ENCODE assay signal across 23 mouse cellular contexts in genomic region chr2:112238006-112238405, GRCm38 (mm10). TPM values are rescaled to one million over a fixed set of nuclear protein-coding genes. Genes with fewer than 3 reads are reported as not detected.
DNase-seq lines count a peak whose midpoint lies in the region; ATAC-seq and TF ChIP-seq lines count a peak whose summit lies in the region.
"Had no signal": no experiment of that assay in that cellular context is flagged by ENCODE, and none has a peak within 500 bp of the region (broad histone marks: within the 10 kb centered on the region; RNA-seq: fewer than 3 reads in every experiment).

No protein-coding gene starts in this region.

- TF ChIP-seq RAD21 in MEL (IDR thresholded peaks at IDR 0.05; ENCODE audit: low read depth, low read length) = no peak

- no peaks in the 10 kb centered on the region; the same call in 1 of the 2 replicates for H3K27me3 ChIP-seq in heart, embryonic 13.5 days (replicated peaks)
- H3K27me3 ChIP-seq in liver, embryonic 13.5 days = peaks cover 16% of the 10 kb centered on the region
- H3K27me3 ChIP-seq in liver, postnatal 0 days (ENCODE audit: insufficient read depth, low read length) = peaks cover 5% of the 10 kb centered on the region; the same call in 1 of the 2 replicates
- peaks cover 0 to 8% of the 10 kb centered on the region in 2 experiments; a peak in 1 of 4 replicates for H3K27me3 ChIP-seq in MEL (ENCODE audit: control insufficient read depth in 1 of 2, insufficient read depth in 2 of 2, low read length in 2 of 2)
- no peaks in the 10 kb centered on the region for H3K27me3 ChIP-seq in stomach, embryonic 15.5 days (replicated peaks)
- H3K27me3 ChIP-seq: liver, embryonic 12.5 days had no signal

- ATAC-seq in heart, embryonic 13.5 days (ENCODE audit: extremely low read depth, insufficient number of reproducible peaks, low FRiP score, low TSS enrichment) = no peak
- ATAC-seq in liver, embryonic 13.5 days (ENCODE audit: low read depth) = no peak
- ATAC-seq in liver, postnatal 0 days = no peak
- no peak; the same call in 1 of the 2 replicates for ATAC-seq in stomach, embryonic 15.5 days (ENCODE audit: insufficient read depth, low FRiP score, low read depth)
- ATAC-seq: activated CD4-positive, CD25-positive, alpha-beta regulatory T cell, adult 4 months; hindbrain, postnatal 0 days; liver, embryonic 12.5 days had no signal

- no peak for TF ChIP-seq EP300 in liver, postnatal 0 days (IDR thresholded peaks at IDR 0.05; ENCODE audit: low read depth)
- TF ChIP-seq EP300 in MEL (IDR thresholded peaks at IDR 0.05; ENCODE audit: low read depth in 1 of 2, low read length in 2 of 2) = no peak

- 2% methylated on average over 4 of the region's 4 CpGs for WGBS in heart, embryonic 13.5 days
- 13% methylated on average over 4 of the region's 4 CpGs for WGBS in liver, embryonic 13.5 days (ENCODE audit: insufficient replicate concordance)
- WGBS in liver, postnatal 0 days (ENCODE audit: insufficient replicate concordance) = 13% methylated on average over 4 of the region's 4 CpGs
- 9% methylated on average over 4 of the region's 4 CpGs for WGBS in stomach, embryonic 15.5 days

- H3K4me3 ChIP-seq in heart, embryonic 13.5 days = no peak overlapping the region
- no peak overlapping the region for H3K4me3 ChIP-seq in liver, embryonic 13.5 days (replicated peaks)
- H3K4me3 ChIP-seq in liver, postnatal 0 days (ENCODE audit: low read depth, low read length) = no peak overlapping the region
- peak overlapping the region; percentile 6 to 34; a peak in 3 of 4 replicates for H3K4me3 ChIP-seq in MEL (ENCODE audit: control insufficient read depth in 1 of 2, insufficient read depth in 1 of 2, low read depth in 2 of 2, low read length in 2 of 2)
- H3K4me3 ChIP-seq in stomach, embryonic 15.5 days (replicated peaks) = no peak overlapping the region

- H3K27ac ChIP-seq in heart, embryonic 13.5 days (replicated peaks) = no peak overlapping the region
- no peak overlapping the region for H3K27ac ChIP-seq in liver, embryonic 13.5 days
- H3K27ac ChIP-seq in liver, postnatal 0 days (ENCODE audit: low read depth) = no peak overlapping the region
- no peak overlapping the region for H3K27ac ChIP-seq in MEL (ENCODE audit: control insufficient read depth, low read depth, low read length)
- peak overlapping the region; percentile 44; the same call in 1 of the 2 replicates for H3K27ac ChIP-seq in stomach, embryonic 15.5 days
- H3K27ac ChIP-seq: gastrocnemius, adult 2 months; hindbrain, postnatal 0 days; liver, embryonic 12.5 days had no signal

- DNase-seq in heart, adult 9 months (ENCODE audit: low spot score in 2 of 2) = no peak
- DNase-seq in liver, embryonic 13.5 days = no peak
- DNase-seq in liver, postnatal 0 days = no peak
- DNase-seq in MEL (ENCODE audit: low read depth, low spot score) = peak; percentile 65
- no peak for DNase-seq in spleen, postnatal 4 days (ENCODE audit: low spot score in 2 of 2)
- no peak for DNase-seq in ovary, postnatal 14 days (ENCODE audit: low spot score)
- DNase-seq: adrenal gland, postnatal 25 days; cerebellum, adult 2 months; gastrocnemius, adult 2 months; heart, postnatal 10 days; left cerebral cortex, postnatal 4 days; lung, postnatal 10 days; right cerebral cortex, postnatal 4 days had no signal

- peaks cover 9% of the 10 kb centered on the region for H3K79me2 ChIP-seq in MEL (ENCODE audit: control insufficient read depth, insufficient read depth, low read length, poor library complexity)

- H3K9ac ChIP-seq in heart, embryonic 13.5 days = no peak overlapping the region
- H3K9ac ChIP-seq in liver, embryonic 13.5 days = no peak overlapping the region
- H3K9ac ChIP-seq in liver, postnatal 0 days (replicated peaks) = no peak overlapping the region
- no peak overlapping the region for H3K9ac ChIP-seq in MEL (ENCODE audit: control insufficient read depth, low read depth, low read length, poor library complexity, severe bottlenecking)
- no peak overlapping the region for H3K9ac ChIP-seq in stomach, embryonic 15.5 days
- H3K9ac ChIP-seq: liver, embryonic 12.5 days had no signal

- H3K36me3 ChIP-seq in heart, embryonic 13.5 days = peaks cover 6% of the 10 kb centered on the region; the same call in 1 of the 2 replicates
- no peaks in the 10 kb centered on the region for H3K36me3 ChIP-seq in liver, embryonic 13.5 days
- no peaks in the 10 kb centered on the region for H3K36me3 ChIP-seq in liver, postnatal 0 days (replicated peaks; ENCODE audit: insufficient read depth, low read length)
- peaks cover 0 to 3% of the 10 kb centered on the region in 2 experiments; a peak in 1 of 4 replicates for H3K36me3 ChIP-seq in MEL (ENCODE audit: control insufficient read depth in 1 of 2, insufficient read depth in 2 of 2, low read length in 2 of 2)
- no peaks in the 10 kb centered on the region for H3K36me3 ChIP-seq in stomach, embryonic 15.5 days
- H3K36me3 ChIP-seq: liver, embryonic 12.5 days had no signal

- H3K4me2 ChIP-seq in heart, embryonic 13.5 days = 0 out of 2 replicates have a peak overlapping the region, but pooled peaks have one; percentile 97
- H3K4me2 ChIP-seq in liver, embryonic 13.5 days = 0 out of 2 replicates have a peak overlapping the region, but pooled peaks have one; percentile 91
- no peak overlapping the region for H3K4me2 ChIP-seq in liver, postnatal 0 days (ENCODE audit: low read depth, low read length)
- H3K4me2 ChIP-seq in stomach, embryonic 15.5 days = no peak overlapping the region

- no peaks in the 10 kb centered on the region for H3K9me3 ChIP-seq in heart, embryonic 13.5 days
- no peaks in the 10 kb centered on the region for H3K9me3 ChIP-seq in liver, embryonic 13.5 days (replicated peaks)
- no peaks in the 10 kb centered on the region for H3K9me3 ChIP-seq in liver, postnatal 0 days (ENCODE audit: low read length)
- H3K9me3 ChIP-seq in MEL (replicated peaks; ENCODE audit: insufficient read depth, low read length) = no peaks in the 10 kb centered on the region
- no peaks in the 10 kb centered on the region for H3K9me3 ChIP-seq in stomach, embryonic 15.5 days
- H3K9me3 ChIP-seq: liver, embryonic 12.5 days had no signal

- H3K4me1 ChIP-seq in heart, embryonic 13.5 days = peaks cover 18% of the 10 kb centered on the region
- H3K4me1 ChIP-seq in liver, embryonic 13.5 days (replicated peaks) = peaks cover 24% of the 10 kb centered on the region
- peaks cover 16% of the 10 kb centered on the region for H3K4me1 ChIP-seq in liver, postnatal 0 days (ENCODE audit: insufficient read depth)
- H3K4me1 ChIP-seq in MEL (ENCODE audit: control insufficient read depth in 1 of 2, insufficient read depth in 2 of 2, low read length in 2 of 2) = peaks cover 0 to 10% of the 10 kb centered on the region in 2 experiments; a peak in 2 of 4 replicates
- peaks cover 12% of the 10 kb centered on the region; the same call in 1 of the 2 replicates for H3K4me1 ChIP-seq in stomach, embryonic 15.5 days

- TF ChIP-seq POLR2A in MEL (IDR thresholded peaks at IDR 0.05; ENCODE audit: control insufficient read depth in 1 of 2, insufficient read depth in 1 of 2, low read depth in 1 of 2, low read length in 2 of 2, poor library complexity in 1 of 2) = no peak

- no peak for TF ChIP-seq CTCF in liver, postnatal 0 days (IDR thresholded peaks at IDR 0.05; ENCODE audit: low read depth)
- no peak for TF ChIP-seq CTCF in MEL (IDR thresholded peaks at IDR 0.05 in 2 of 3, conservative IDR thresholded peaks at IDR 0.05 in 1 of 3; ENCODE audit: control insufficient read depth in 1 of 3, insufficient read depth in 1 of 3, low read depth in 2 of 3, low read length in 3 of 3, poor library complexity in 1 of 3, severe bottlenecking in 1 of 3)

RNA-seq across cellular contexts. Expression of gene Lpcat4, which starts 1.3 kb away (rescaled TPM):
- polyA plus RNA-seq in heart, embryonic 13.5 days (2015; fragmentation: Nextera tagmentation; extraction: Ambion mirVana) = 13.6 and 14.5 TPM in 2 replicates
- polyA plus RNA-seq in liver, embryonic 13.5 days (2015; fragmentation: Nextera tagmentation; extraction: Ambion mirVana) = 2.7 and 2.8 TPM in 2 replicates
- polyA plus RNA-seq in liver, postnatal 0 days (2015; fragmentation: Nextera tagmentation; extraction: Ambion mirVana) = 1.6 and 1.7 TPM in 2 replicates
- total RNA-seq in MEL (2012; rRNA removed) = 11.7 and 13.9 TPM in 2 replicates
- 10 to 100 TPM in 1 of 2 experiments, not detected in 1; 69.9 TPM for polyA plus RNA-seq in MEL (2012; ENCODE audit: insufficient read depth in 1 of 2, insufficient read length in 2 of 2, low read depth in 1 of 2, low replicate concordance in 2 of 2, missing spikeins in 1 of 2)
- 27.0 and 28.0 TPM in 2 replicates for polyA plus RNA-seq in stomach, embryonic 15.5 days (2015; fragmentation: Nextera tagmentation; extraction: Ambion mirVana)

RNA-seq across cellular contexts. Expression of gene Nutm1, which starts 21.1 kb away (rescaled TPM):
- polyA plus RNA-seq in heart, embryonic 13.5 days (2015; fragmentation: Nextera tagmentation; extraction: Ambion mirVana) = 0.04 and 0.05 TPM in 2 replicates
- polyA plus RNA-seq in liver, embryonic 13.5 days (2015; fragmentation: Nextera tagmentation; extraction: Ambion mirVana) = not detected in 2 replicates
- 0.02 TPM in 1 of 2 replicates, not detected in the other for polyA plus RNA-seq in liver, postnatal 0 days (2015; fragmentation: Nextera tagmentation; extraction: Ambion mirVana)
- total RNA-seq in MEL (2012; rRNA removed) = 0.04 TPM in 1 of 2 replicates, not detected in the other
- polyA plus RNA-seq in MEL (2012; ENCODE audit: insufficient read depth in 1 of 2, insufficient read length in 2 of 2, low read depth in 1 of 2, low replicate concordance in 2 of 2, missing spikeins in 1 of 2) = under 1 TPM in 1 of 2 experiments, not detected in 1; 0.13 TPM
- polyA plus RNA-seq in stomach, embryonic 15.5 days (2015; fragmentation: Nextera tagmentation; extraction: Ambion mirVana) = 0.04 TPM in 1 of 2 replicates, not detected in the other
- total RNA-seq: adrenal gland, postnatal 25 days; gastrocnemius, adult 2 months; granulocyte monocyte progenitor cell, adult 5-6 weeks; heart, postnatal 10 days; layer of hippocampus, adult 2 months; left cerebral cortex, postnatal 4 days had no signal
- polyA plus RNA-seq: activated CD4-positive, CD25-positive, alpha-beta regulatory T cell, adult 4 months; cerebellum, adult 2 months; embryonic facial prominence, embryonic 11.5 days; liver, embryonic 12.5 days; neural tube, embryonic 14.5 days had no signal

RNA-seq across cellular contexts. Expression of gene Nop10, which starts 23.7 kb away (rescaled TPM):
- polyA plus RNA-seq in heart, embryonic 13.5 days (2015; fragmentation: Nextera tagmentation; extraction: Ambion mirVana) = 155 and 186 TPM in 2 replicates
- 199 and 208 TPM in 2 replicates for polyA plus RNA-seq in liver, embryonic 13.5 days (2015; fragmentation: Nextera tagmentation; extraction: Ambion mirVana)
- polyA plus RNA-seq in liver, postnatal 0 days (2015; fragmentation: Nextera tagmentation; extraction: Ambion mirVana) = 129 TPM in 2 replicates
- total RNA-seq in MEL (2012; rRNA removed) = 275 and 283 TPM in 2 replicates
- polyA plus RNA-seq in MEL (2012; ENCODE audit: insufficient read depth in 1 of 2, insufficient read length in 2 of 2, low read depth in 1 of 2, low replicate concordance in 2 of 2, missing spikeins in 1 of 2) = 100 to 1,000 TPM in 1 of 2 experiments, not detected in 1; 253 TPM
- 213 and 223 TPM in 2 replicates for polyA plus RNA-seq in stomach, embryonic 15.5 days (2015; fragmentation: Nextera tagmentation; extraction: Ambion mirVana)

RNA-seq across cellular contexts. Expression of gene Slc12a6, which starts 27.6 kb away (rescaled TPM):
- 8.4 and 9.5 TPM in 2 replicates for polyA plus RNA-seq in heart, embryonic 13.5 days (2015; fragmentation: Nextera tagmentation; extraction: Ambion mirVana)
- polyA plus RNA-seq in liver, embryonic 13.5 days (2015; fragmentation: Nextera tagmentation; extraction: Ambion mirVana) = 3.6 and 3.9 TPM in 2 replicates
- polyA plus RNA-seq in liver, postnatal 0 days (2015; fragmentation: Nextera tagmentation; extraction: Ambion mirVana) = 3.7 and 4.1 TPM in 2 replicates
- 20.4 and 21.7 TPM in 2 replicates for total RNA-seq in MEL (2012; rRNA removed)
- 10 to 100 TPM in 1 of 2 experiments, not detected in 1; 21.2 TPM for polyA plus RNA-seq in MEL (2012; ENCODE audit: insufficient read depth in 1 of 2, insufficient read length in 2 of 2, low read depth in 1 of 2, low replicate concordance in 2 of 2, missing spikeins in 1 of 2)
- polyA plus RNA-seq in stomach, embryonic 15.5 days (2015; fragmentation: Nextera tagmentation; extraction: Ambion mirVana) = 10.5 and 11.8 TPM in 2 replicates

RNA-seq across cellular contexts. Expression of gene Gm21985, which starts 28.1 kb away (rescaled TPM):
- polyA plus RNA-seq in heart, embryonic 13.5 days (2015; fragmentation: Nextera tagmentation; extraction: Ambion mirVana) = not detected in 2 replicates
- polyA plus RNA-seq in liver, embryonic 13.5 days (2015; fragmentation: Nextera tagmentation; extraction: Ambion mirVana) = not detected in 2 replicates
- not detected in 2 replicates for polyA plus RNA-seq in liver, postnatal 0 days (2015; fragmentation: Nextera tagmentation; extraction: Ambion mirVana)
- total RNA-seq in MEL (2012; rRNA removed) = 0.04 TPM in 1 of 2 replicates, not detected in the other
- polyA plus RNA-seq in MEL (2012; ENCODE audit: insufficient read depth in 1 of 2, insufficient read length in 2 of 2, low read depth in 1 of 2, low replicate concordance in 2 of 2, missing spikeins in 1 of 2) = not detected
- not detected in 2 replicates for polyA plus RNA-seq in stomach, embryonic 15.5 days (2015; fragmentation: Nextera tagmentation; extraction: Ambion mirVana)
- total RNA-seq: adrenal gland, postnatal 25 days; hindbrain, postnatal 0 days had no signal
- polyA plus RNA-seq: activated CD4-positive, CD25-positive, alpha-beta regulatory T cell, adult 4 months; cerebellum, adult 2 months; embryonic facial prominence, embryonic 11.5 days; hindbrain, postnatal 0 days; kidney, embryonic 14.5 days; liver, embryonic 12.5 days; neural tube, embryonic 14.5 days had no signal

Comparison
In these comparisons a context has a peak if more than half of its experiments do, and no peak if none do; other contexts are left out.
1. H3K4me2 ChIP-seq: peak in heart, embryonic 13.5 days (single experiment) and liver, embryonic 13.5 days (single experiment); none in liver, postnatal 0 days (single experiment) and stomach, embryonic 15.5 days (single experiment).
2. H3K4me3 ChIP-seq: peak in MEL (2 of 2); none in heart, embryonic 13.5 days (single experiment), liver, embryonic 13.5 days (single experiment), liver, postnatal 0 days (single experiment) and stomach, embryonic 15.5 days (single experiment).